Mouse (Mus musculus): ENCODE measurements around the gene Pdlim3. TPM values are rescaled to one million over a fixed set of nuclear protein-coding genes. Genes with fewer than 3 reads are reported as not detected.

Gene Pdlim3
- total and polyA plus RNA-seq, 2 experiments from 2014 or later, result 20.8 to 23.6 TPM

DNA sequence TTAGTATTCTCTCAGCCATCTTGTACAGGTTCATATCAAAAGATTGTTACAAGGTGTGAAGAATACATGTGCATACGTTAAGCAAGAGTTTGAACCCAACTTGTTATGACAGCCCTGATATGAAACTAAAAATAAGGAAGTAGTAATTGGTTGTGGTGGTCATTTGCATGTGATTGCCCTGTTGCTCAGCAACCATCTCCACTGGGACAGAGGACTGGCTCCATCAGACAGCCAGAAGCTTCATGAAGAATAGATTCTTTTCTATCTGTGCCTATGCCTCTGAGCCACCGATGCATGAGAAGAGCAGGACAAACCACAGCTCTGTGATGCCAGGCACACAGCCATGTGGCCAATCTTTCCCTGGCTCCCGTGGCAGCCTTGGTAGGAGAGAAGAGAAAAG, 14.5 kb downstream of the Pdlim3 start:
- DNase-seq (ENCODE audit: low spot score), result peak; percentile 70
- H3K4me2 ChIP-seq (ENCODE audit: low read depth, low read length), result no peak overlapping the region
- no peaks in the 10 kb centered on the region for H3K4me1 ChIP-seq (ENCODE audit: insufficient read depth, low read length)
- no peak for TF ChIP-seq CTCF (IDR thresholded peaks at IDR 0.05; ENCODE audit: low read depth)
- ATAC-seq, result peak; percentile 95
- 29% methylated on average over 3 of the region's 3 CpGs for WGBS
- H3K9ac ChIP-seq (replicated peaks; ENCODE audit: low read length), result no peak overlapping the region
- H3K9me3 ChIP-seq (ENCODE audit: low read length), result no peaks in the 10 kb centered on the region
- no peak overlapping the region for H3K27ac ChIP-seq
- H3K27me3 ChIP-seq (ENCODE audit: insufficient read depth, low read length), result no peaks in the 10 kb centered on the region
- H3K4me3 ChIP-seq (ENCODE audit: low read length), result no peak overlapping the region
- no peaks in the 10 kb centered on the region for H3K36me3 ChIP-seq (ENCODE audit: insufficient read depth, low read length)

DNA sequence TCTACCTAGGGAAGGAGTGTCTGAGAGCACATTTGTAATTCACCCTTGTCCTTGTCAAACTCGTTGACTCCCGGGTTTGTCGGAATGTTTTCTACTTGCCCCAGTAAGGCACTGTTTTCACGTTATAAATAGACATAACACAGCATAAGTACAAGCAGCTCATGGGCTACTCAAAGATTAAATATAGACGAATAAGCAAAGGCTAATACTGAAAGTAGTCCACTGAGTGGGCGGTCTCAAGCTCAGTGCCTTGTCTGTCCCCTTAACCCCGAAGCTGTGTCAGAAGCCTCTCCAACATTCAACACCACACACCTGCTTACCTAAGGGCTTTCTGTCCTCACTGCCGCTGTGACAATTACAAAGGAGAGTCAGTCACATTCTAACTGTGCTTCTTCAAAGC, 16.4 kb downstream of the Pdlim3 start:
- H3K9ac ChIP-seq (replicated peaks; ENCODE audit: low read length), result no peak overlapping the region
- no peak overlapping the region for H3K27ac ChIP-seq
- H3K4me3 ChIP-seq (ENCODE audit: low read length), result no peak overlapping the region
- no peaks in the 10 kb centered on the region for H3K27me3 ChIP-seq (ENCODE audit: insufficient read depth, low read length)
- TF ChIP-seq CTCF (IDR thresholded peaks at IDR 0.05; ENCODE audit: low read depth), result no peak
- ATAC-seq (0 out of 2 replicates have a peak, but pooled peaks have one; percentile 10), DNase-seq (ENCODE audit: low spot score) (no peak)
- no peaks in the 10 kb centered on the region for H3K9me3 ChIP-seq (ENCODE audit: low read length)
- 77% methylated on average over 8 of the region's 8 CpGs for WGBS
- no peak overlapping the region for H3K4me2 ChIP-seq (ENCODE audit: low read depth, low read length)
- H3K36me3 ChIP-seq (ENCODE audit: insufficient read depth, low read length), result no peaks in the 10 kb centered on the region
- no peaks in the 10 kb centered on the region for H3K4me1 ChIP-seq (ENCODE audit: insufficient read depth, low read length)

DNA sequence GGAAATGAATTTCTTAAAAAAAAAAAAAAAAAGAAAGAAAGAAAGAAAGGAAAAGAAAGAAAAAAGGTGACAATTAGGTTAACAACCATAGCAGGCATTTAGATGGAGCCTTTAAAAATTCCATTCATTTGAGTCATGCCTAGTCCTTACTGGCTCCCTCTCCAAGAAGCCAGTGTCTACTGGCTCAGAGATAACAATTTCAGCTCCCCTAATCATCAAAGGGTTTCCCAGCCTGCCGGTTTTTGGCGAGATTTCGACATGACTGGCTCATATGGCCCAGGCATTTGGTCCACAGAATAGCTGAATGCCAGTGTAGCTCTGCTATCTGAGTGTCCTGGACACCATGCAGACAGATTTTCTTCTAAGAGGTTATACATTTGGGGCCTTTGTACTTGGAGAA, 18.4 kb downstream of the Pdlim3 start:
- no peak overlapping the region for H3K4me2 ChIP-seq (ENCODE audit: low read depth, low read length)
- no peaks in the 10 kb centered on the region for H3K4me1 ChIP-seq (ENCODE audit: insufficient read depth, low read length)
- no peaks in the 10 kb centered on the region for H3K27me3 ChIP-seq (ENCODE audit: insufficient read depth, low read length)
- no peak overlapping the region for H3K27ac ChIP-seq
- DNase-seq (ENCODE audit: low spot score) (no peak), ATAC-seq (no peak)
- H3K9ac ChIP-seq (replicated peaks; ENCODE audit: low read length), result no peak overlapping the region
- TF ChIP-seq CTCF (IDR thresholded peaks at IDR 0.05; ENCODE audit: low read depth), result no peak
- no peak overlapping the region for H3K4me3 ChIP-seq (ENCODE audit: low read length)
- no peaks in the 10 kb centered on the region for H3K36me3 ChIP-seq (ENCODE audit: insufficient read depth, low read length)
- no peaks in the 10 kb centered on the region for H3K9me3 ChIP-seq (ENCODE audit: low read length)
- WGBS, result 43% methylated on average over 3 of the region's 3 CpGs

DNA sequence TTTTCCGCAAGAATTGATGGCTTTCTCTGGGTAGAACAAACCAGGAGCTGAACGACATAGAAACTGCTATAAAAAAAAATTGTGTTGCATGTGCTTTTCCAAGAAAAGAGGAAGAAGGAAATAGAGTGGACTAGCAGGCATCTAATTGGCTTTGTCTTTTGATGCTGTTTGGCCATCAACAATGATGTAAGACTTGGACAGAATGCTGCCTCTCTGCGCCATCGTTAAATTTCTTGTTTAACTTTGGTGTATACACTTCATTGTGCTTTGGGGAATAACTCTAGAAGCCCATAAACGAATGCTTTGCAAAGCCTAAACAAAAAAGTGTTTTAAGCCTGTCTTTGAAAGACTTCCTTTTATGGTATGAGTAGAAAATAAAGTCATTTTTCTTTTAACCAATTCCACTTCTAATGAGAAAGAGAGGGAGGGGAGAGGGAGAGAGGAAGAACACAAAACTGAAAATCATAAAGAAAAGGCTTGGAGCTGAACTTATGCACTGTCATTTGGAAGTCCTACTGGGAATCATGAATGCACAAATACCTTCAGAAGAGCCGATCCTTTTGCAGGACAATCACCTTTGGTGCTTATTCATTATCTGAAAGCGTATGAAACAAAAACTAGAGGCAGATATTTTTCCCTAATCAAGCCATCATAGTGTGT, 20.5 kb downstream of the Pdlim3 start:
- Histone ChIP-seq H3K27ac (no peak overlapping the region), H3K9ac (replicated peaks; ENCODE audit: low read length) (no peak overlapping the region), H3K4me2 (ENCODE audit: low read depth, low read length) (no peak overlapping the region), H3K27me3 (ENCODE audit: insufficient read depth, low read length) (no peaks in the 10 kb centered on the region), H3K4me3 (ENCODE audit: low read length) (no peak overlapping the region), H3K9me3 (ENCODE audit: low read length) (no peaks in the 10 kb centered on the region), H3K36me3 (ENCODE audit: insufficient read depth, low read length) (no peaks in the 10 kb centered on the region), H3K4me1 (ENCODE audit: insufficient read depth, low read length) (no peaks in the 10 kb centered on the region)
- ATAC-seq (no peak), DNase-seq (ENCODE audit: low spot score) (no peak)
- 73% methylated on average over 7 of the region's 7 CpGs for WGBS
- no peak for TF ChIP-seq CTCF (IDR thresholded peaks at IDR 0.05; ENCODE audit: low read depth)

- Histone ChIP-seq H3K36me3 (ENCODE audit: insufficient read depth, low read length) (no peaks in the 10 kb centered on the region), H3K9ac (replicated peaks; ENCODE audit: low read length) (no peak overlapping the region), H3K27ac (no peak overlapping the region), H3K4me3 (ENCODE audit: low read length) (no peak overlapping the region), H3K4me2 (ENCODE audit: low read depth, low read length) (no peak overlapping the region), H3K4me1 (ENCODE audit: insufficient read depth, low read length) (no peaks in the 10 kb centered on the region), H3K9me3 (ENCODE audit: low read length) (no peaks in the 10 kb centered on the region), H3K27me3 (ENCODE audit: insufficient read depth, low read length) (no peaks in the 10 kb centered on the region)
- ATAC-seq, result no peak
- DNase-seq (ENCODE audit: low spot score), result no peak
- no peak for TF ChIP-seq CTCF (IDR thresholded peaks at IDR 0.05; ENCODE audit: low read depth)
- WGBS, result 88% methylated on average over 4 of the region's 4 CpGs
Measured at GRCm38 (mm10) chr8:45906251-45906619, 21.0 kb downstream of the Pdlim3 start.

DNA sequence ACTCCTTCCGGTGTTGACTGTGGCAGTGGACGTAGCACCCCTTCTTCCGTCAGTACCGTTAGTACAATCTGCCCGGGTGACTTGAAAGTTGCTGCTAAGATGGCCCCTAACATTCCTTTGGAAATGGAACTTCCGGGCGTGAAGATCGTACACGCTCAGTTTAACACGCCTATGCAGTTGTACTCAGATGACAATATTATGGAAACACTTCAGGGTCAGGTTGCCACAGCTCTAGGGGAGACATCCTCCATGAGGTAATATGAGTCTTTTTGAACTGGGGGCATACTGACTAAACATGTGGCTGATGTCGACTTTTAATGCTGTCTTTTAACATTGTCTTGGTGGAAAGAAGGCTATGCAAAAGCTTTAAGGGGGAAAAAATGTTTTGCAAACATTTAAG, 28.4 kb downstream of the Pdlim3 start:
- H3K4me2 ChIP-seq (ENCODE audit: low read depth, low read length), result no peak overlapping the region
- no peaks in the 10 kb centered on the region for H3K4me1 ChIP-seq (ENCODE audit: insufficient read depth, low read length)
- H3K9me3 ChIP-seq (ENCODE audit: low read length), result no peaks in the 10 kb centered on the region
- ATAC-seq, result no peak
- no peak overlapping the region for H3K4me3 ChIP-seq (ENCODE audit: low read length)
- DNase-seq (ENCODE audit: low spot score), result no peak
- H3K27ac ChIP-seq, result no peak overlapping the region
- no peaks in the 10 kb centered on the region for H3K36me3 ChIP-seq (ENCODE audit: insufficient read depth, low read length)
- H3K27me3 ChIP-seq (ENCODE audit: insufficient read depth, low read length), result no peaks in the 10 kb centered on the region
- 90% methylated on average over 11 of the region's 11 CpGs for WGBS
- TF ChIP-seq CTCF (IDR thresholded peaks at IDR 0.05; ENCODE audit: low read depth), result no peak
- H3K9ac ChIP-seq (replicated peaks; ENCODE audit: low read length), result no peak overlapping the region

DNA sequence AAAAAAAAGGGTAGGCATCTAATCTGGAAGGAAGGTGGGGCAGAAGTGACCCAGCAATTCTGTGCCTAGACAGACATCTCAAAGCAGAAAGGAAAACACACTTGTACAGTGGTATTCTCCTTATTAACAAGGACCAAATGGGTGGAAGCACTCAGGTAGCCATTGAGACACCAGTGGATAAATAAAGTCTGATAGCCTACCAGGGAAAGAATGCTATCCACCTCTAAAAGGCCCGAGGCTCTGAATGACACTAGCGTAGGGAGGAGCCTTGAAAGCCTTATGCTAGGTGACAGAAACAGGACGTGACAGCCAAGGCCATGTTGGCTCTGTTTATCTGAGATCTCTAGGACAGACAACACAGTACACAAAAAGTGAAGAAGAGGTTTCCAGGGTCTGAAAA, 31.2 kb downstream of the Pdlim3 start:
- TF ChIP-seq CTCF (IDR thresholded peaks at IDR 0.05; ENCODE audit: low read depth), result no peak
- no peaks in the 10 kb centered on the region for H3K4me1 ChIP-seq (ENCODE audit: insufficient read depth, low read length)
- no peak overlapping the region for H3K4me3 ChIP-seq (ENCODE audit: low read length)
- 83% methylated on average over 3 of the region's 3 CpGs for WGBS
- H3K9ac ChIP-seq (replicated peaks; ENCODE audit: low read length), result no peak overlapping the region
- H3K9me3 ChIP-seq (ENCODE audit: low read length), result no peaks in the 10 kb centered on the region
- no peak overlapping the region for H3K4me2 ChIP-seq (ENCODE audit: low read depth, low read length)
- H3K36me3 ChIP-seq (ENCODE audit: insufficient read depth, low read length), result no peaks in the 10 kb centered on the region
- DNase-seq (ENCODE audit: low spot score) (no peak), ATAC-seq (no peak)
- no peak overlapping the region for H3K27ac ChIP-seq
- no peaks in the 10 kb centered on the region for H3K27me3 ChIP-seq (ENCODE audit: insufficient read depth, low read length)

All from hindbrain, postnatal 0 days (tissue).